Mouse (Mus musculus) embryonic fibroblast, embryonic 13.5 days (primary cell): ENCODE data around the gene Gna14. TPM values are rescaled to one million over a fixed set of nuclear protein-coding genes. Genes with fewer than 3 reads are reported as not detected.

Experiments used
- H3K27ac ChIP-seq: 2 replicates; pipeline ENCODE4 v1.5.1; 2012; ENCODE audit warnings: low read length, control low read depth, inconsistent platforms; ENCODE audit not compliant: insufficient read depth
- H3K4me1 ChIP-seq: 2 replicates; pipeline ENCODE4 v1.6.1; 2011; ENCODE audit warnings: low read length; ENCODE audit not compliant: control insufficient read depth, insufficient read depth
- H3K4me3 ChIP-seq: 2 replicates; pipeline ENCODE4 v1.5.1; 2011; ENCODE audit warnings: mild to moderate bottlenecking, control low read depth, low read length; ENCODE audit not compliant: insufficient read depth
- CTCF ChIP-seq: IDR thresholded peaks from 2 replicates; pipeline ENCODE4 v1.5.1; 2011; ENCODE audit warnings: mild to moderate bottlenecking, control low read depth, low read length, moderate library complexity, borderline replicate concordance; ENCODE audit not compliant: insufficient read depth
- POLR2A ChIP-seq: IDR thresholded peaks from 2 replicates; pipeline ENCODE4 v1.6.1; 2011; ENCODE audit warnings: low read depth, mild to moderate bottlenecking, control low read depth, low read length, moderate library complexity
- polyA plus RNA-seq: library from polyadenylated mRNA; stranded (reverse); fragments of >200 nt; gene quantifications from 2 replicates; pipeline ENCODE4 v1.2.4, GENCODE M21; 2011; ENCODE audit warnings: low read depth; ENCODE audit not compliant: missing spikeins, insufficient read length

The Gna14 gene
- polyA plus RNA-seq, 1 experiment = 1.4 TPM

GRCm38 (mm10) chr19:16529293-16529920 is 93.8 kb downstream of the Gna14 start:
- no peaks in the 10 kb centered on the region for H3K4me1 ChIP-seq
- H3K27ac ChIP-seq = no peak overlapping the region
- no peak overlapping the region for H3K4me3 ChIP-seq
- TF ChIP-seq POLR2A = no peak
- TF ChIP-seq CTCF = peak; percentile 79; the same call in 1 of the 2 replicates

- Histone ChIP-seq H3K4me1 (no peaks in the 10 kb centered on the region), H3K4me3 (no peak overlapping the region), H3K27ac (no peak overlapping the region)
- TF ChIP-seq POLR2A (no peak), CTCF (no peak)
These were observed 94.4 kb downstream of the Gna14 start for GRCm38 (mm10) chr19:16529999-16530398.

DNA sequence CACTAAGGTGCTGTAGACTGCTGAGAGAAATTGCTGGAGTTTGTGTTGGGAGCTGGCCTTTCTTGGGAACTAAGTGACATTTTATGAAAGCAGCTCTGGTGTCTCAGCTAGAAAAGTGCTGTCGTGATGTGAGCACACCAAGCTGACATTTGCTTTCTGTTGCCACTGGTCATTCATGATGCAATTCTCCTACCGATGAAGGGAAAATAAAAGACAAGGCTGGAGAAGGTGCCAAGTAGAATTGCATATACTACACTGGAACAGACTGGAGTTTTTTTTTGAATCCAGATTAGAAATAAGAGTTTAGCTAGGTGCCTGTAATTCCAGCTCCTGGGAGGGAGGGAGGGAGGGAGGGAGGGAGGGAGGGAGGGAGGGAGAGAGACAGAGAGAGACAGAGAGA is 98.7 kb downstream of the Gna14 start:
- Histone ChIP-seq H3K4me1 (no peaks in the 10 kb centered on the region), H3K27ac (no peak overlapping the region)
- TF ChIP-seq CTCF = no peak

DNA sequence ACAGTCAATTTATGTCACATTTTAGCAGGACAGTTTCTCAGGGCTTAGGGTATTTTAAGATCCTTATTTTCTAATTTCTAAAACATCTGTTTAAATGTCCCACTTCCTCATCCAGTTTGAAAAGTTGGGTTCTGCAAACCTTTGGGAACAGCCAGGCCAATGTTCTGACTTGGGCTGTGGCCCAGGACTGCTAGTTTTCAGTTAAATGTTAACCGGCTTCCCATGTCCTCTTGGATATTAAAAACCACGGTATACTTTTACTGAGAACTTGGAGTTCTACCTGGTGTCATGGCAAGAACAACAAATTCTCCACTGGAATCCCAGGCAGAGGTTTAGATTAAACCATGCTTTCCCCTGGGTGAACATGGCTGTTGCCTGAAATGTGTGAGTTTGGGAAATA is 102.9 kb downstream of the Gna14 start:
- H3K27ac ChIP-seq = no peak overlapping the region
- no peak for TF ChIP-seq POLR2A
- TF ChIP-seq CTCF = no peak
- H3K4me3 ChIP-seq = no peak overlapping the region
- H3K4me1 ChIP-seq = no peaks in the 10 kb centered on the region

More for the DNA sequence above, 98.7 kb downstream of the Gna14 start:
- no peak overlapping the region for H3K4me3 ChIP-seq

DNA sequence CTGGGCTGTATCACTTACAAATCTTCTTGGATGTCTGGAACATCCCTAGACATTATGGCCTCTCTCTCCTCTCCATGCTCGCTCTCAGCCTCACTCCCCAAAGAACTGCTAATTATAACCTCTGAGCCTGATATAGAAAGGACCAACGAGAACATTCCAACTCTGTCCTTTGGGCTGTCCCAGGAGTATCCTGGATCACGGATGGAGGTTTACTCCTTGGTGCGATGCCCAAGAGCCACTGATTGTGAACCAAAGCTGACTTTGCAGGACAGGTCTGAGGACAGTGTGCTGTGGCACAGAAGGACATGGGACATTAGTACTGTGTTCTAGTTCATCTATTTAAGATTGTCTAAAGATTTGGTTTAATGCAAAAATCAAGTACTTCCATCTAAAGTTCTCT is 108.1 kb downstream of the Gna14 start:
- Histone ChIP-seq H3K27ac (no peak overlapping the region), H3K4me3 (no peak overlapping the region), H3K4me1 (no peaks in the 10 kb centered on the region)
- TF ChIP-seq CTCF (no peak), POLR2A (no peak)

DNA sequence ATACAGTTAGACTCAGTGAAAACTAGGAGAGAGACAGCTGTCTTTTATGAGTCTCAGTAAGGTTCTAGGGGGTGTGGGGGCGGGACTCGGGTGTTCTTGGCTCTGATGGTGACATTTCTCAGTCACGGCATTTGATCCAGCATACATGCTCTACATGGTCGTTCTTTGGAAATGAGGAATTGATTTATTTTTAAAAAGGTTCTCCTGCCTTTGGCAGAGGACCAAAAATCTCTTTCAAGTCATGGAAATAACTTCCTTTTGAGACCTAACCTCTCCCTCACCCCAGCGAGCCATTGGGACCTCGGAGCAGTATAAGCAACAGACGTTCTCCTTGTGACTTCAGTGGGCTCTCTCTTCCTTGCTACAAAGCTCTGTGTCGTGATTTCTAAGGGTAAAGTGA is 121.4 kb downstream of the Gna14 start:
- Histone ChIP-seq H3K4me1 (peaks cover 10% of the 10 kb centered on the region), H3K27ac (peak overlapping the region; percentile 43), H3K4me3 (no peak overlapping the region)
- TF ChIP-seq CTCF (no peak), POLR2A (no peak)

- TF ChIP-seq CTCF (peak; percentile 51; the same call in 1 of the 2 replicates), POLR2A (no peak)
- peaks cover 10% of the 10 kb centered on the region for H3K4me1 ChIP-seq
These were observed 122.4 kb downstream of the Gna14 start for GRCm38 (mm10) chr19:16557971-16558370.

GRCm38 (mm10) chr19:16558570-16558969 is 123.0 kb downstream of the Gna14 start:
- no peak overlapping the region for H3K4me3 ChIP-seq
- H3K4me1 ChIP-seq = peaks cover 10% of the 10 kb centered on the region
- H3K27ac ChIP-seq = peak overlapping the region; percentile 93
- no peak for TF ChIP-seq CTCF
- no peak for TF ChIP-seq POLR2A

More at GRCm38 (mm10) chr19:16557971-16558370, 122.4 kb downstream of the Gna14 start:
- H3K4me3 ChIP-seq = no peak overlapping the region
- H3K27ac ChIP-seq = peak overlapping the region; percentile 59

DNA sequence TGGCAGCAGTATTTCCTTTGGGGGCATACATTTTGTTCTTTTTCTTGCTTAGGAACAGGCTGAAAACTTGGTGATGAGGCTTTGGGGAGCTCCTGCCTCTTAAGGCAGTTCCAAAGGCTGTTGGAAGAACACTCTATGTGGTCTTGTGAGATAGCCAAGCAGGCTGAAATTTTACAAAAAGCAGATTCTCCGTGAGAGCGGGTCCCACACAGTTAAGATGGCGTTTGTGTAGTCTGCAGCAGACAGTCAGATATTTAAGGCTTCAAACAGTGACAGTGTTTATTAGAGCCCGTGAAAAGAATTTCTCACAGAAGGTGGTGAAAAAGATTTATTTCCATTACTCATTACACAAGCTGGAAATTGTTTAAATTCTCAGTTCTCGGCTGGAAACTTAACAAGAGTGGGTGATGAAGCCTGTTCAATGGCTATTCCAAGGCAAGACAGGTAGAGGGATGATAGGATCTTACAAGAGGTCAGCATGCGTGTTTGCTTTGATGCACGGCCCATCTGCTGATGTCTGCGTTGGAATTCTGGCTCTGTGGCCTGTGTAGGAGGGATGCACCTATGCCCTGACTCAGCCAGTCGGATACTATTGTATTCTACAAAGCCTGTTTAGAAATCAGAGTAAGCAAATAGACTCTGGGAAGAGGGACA is 123.8 kb downstream of the Gna14 start:
- H3K4me1 ChIP-seq = peaks cover 10% of the 10 kb centered on the region
- H3K4me3 ChIP-seq = no peak overlapping the region
- peak overlapping the region; percentile 93 for H3K27ac ChIP-seq
- no peak for TF ChIP-seq CTCF
- TF ChIP-seq POLR2A = no peak

GRCm38 (mm10) chr19:16562676-16563075 is 127.1 kb downstream of the Gna14 start:
- no peak for TF ChIP-seq POLR2A
- TF ChIP-seq CTCF = no peak
- peaks cover 16% of the 10 kb centered on the region for H3K4me1 ChIP-seq
- H3K27ac ChIP-seq = peak overlapping the region; percentile 17; the same call in 1 of the 2 replicates
- no peak overlapping the region for H3K4me3 ChIP-seq
